Comparison of ENCODE assay signal across 8 mouse cellular contexts in the genomic region with DNA sequence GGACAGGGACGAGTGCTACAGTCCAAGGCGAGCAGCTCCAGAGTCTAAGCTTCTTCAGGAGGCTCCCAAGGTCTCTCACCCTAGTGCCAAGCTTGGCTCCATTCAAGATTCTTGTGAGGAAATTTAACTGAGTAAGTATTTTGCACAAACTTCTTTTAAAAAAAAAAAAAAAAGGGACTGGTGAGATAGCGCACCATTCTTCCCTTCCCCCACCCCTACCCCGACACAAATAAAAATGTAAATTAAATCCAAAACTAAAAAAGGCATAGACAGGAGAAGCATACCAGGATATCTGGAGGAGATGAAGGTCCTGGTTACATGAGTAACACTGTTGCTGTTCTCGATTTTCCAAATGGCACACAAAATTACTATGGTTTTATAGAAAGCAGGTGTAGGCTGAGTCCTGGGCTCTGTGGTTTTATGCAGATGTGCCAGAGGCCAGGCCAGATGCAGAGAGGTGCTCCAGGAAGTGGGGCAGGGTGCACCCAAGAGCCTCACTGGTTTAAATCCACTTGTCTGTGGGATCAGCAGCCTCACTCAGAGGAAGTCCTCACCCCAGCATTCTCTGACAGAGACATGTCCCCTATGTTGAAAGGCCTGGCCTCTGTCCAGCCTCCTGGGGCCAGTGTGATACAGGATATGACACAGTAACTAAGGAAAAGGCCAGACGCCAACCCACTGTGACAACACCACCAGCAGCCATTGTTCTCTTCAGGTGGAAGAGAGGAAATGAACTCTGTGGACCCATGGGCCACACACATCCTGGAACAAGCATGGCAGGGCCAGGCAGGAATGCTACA. TPM values are rescaled to one million over a fixed set of nuclear protein-coding genes. Genes with fewer than 3 reads are reported as not detected.
DNase-seq lines count a peak whose midpoint lies in the region; ATAC-seq and TF ChIP-seq lines count a peak whose summit lies in the region.

No protein-coding gene starts in this region.

- no peak overlapping the region for H3K9ac ChIP-seq in heart, embryonic 15.5 days
- H3K9ac ChIP-seq in midbrain, postnatal 0 days (replicated peaks; ENCODE audit: low read length, poor library complexity, severe bottlenecking): no peak overlapping the region

- peaks cover 49% of the 10 kb centered on the region for H3K4me1 ChIP-seq in bone marrow macrophage, adult 2 months (ENCODE audit: control insufficient read depth, insufficient read depth, low read length)
- H3K4me1 ChIP-seq in heart, embryonic 15.5 days (replicated peaks): peaks cover 56% of the 10 kb centered on the region
- H3K4me1 ChIP-seq in megakaryocyte, embryonic 14.5 days: peaks cover 76% of the 10 kb centered on the region
- 0 out of 2 replicates have a peak, but pooled peaks cover 6% of the 10 kb centered on the region for H3K4me1 ChIP-seq in midbrain, postnatal 0 days (ENCODE audit: insufficient read depth, low read length)

- no peaks in the 10 kb centered on the region for H3K27me3 ChIP-seq in heart, embryonic 15.5 days
- no peaks in the 10 kb centered on the region for H3K27me3 ChIP-seq in megakaryocyte, embryonic 14.5 days (replicated peaks)
- no peaks in the 10 kb centered on the region for H3K27me3 ChIP-seq in midbrain, postnatal 0 days (ENCODE audit: insufficient read depth, low read length)

- ATAC-seq in heart, embryonic 15.5 days (replicated peaks; ENCODE audit: insufficient number of reproducible peaks, insufficient read depth, low FRiP score, low read depth): no peak; the same call in 1 of the 2 replicates
- ATAC-seq in midbrain, postnatal 0 days (ENCODE audit: low FRiP score): no peak

- peak; percentile 31 to 50 for DNase-seq in spleen, postnatal 10 days (ENCODE audit: low spot score in 2 of 2)
- no peak for DNase-seq in spleen, postnatal 14 days (ENCODE audit: low spot score in 2 of 2)
- peak; percentile 89 to 92 for DNase-seq in kidney, postnatal 36 days
- peak; percentile 74 to 88 for DNase-seq in thymus, postnatal 36 days
- no peak for DNase-seq in midbrain, postnatal 0 days (ENCODE audit: low spot score)

- H3K9me3 ChIP-seq in heart, embryonic 15.5 days (replicated peaks): no peaks in the 10 kb centered on the region
- H3K9me3 ChIP-seq in megakaryocyte, embryonic 14.5 days: no peaks in the 10 kb centered on the region
- H3K9me3 ChIP-seq in midbrain, postnatal 0 days (ENCODE audit: low read length): no peaks in the 10 kb centered on the region

- no peak for TF ChIP-seq POLR2A in bone marrow macrophage, adult 2 months (IDR thresholded peaks at IDR 0.05; ENCODE audit: borderline replicate concordance, low read depth, low read length)

- no peak for TF ChIP-seq CTCF in bone marrow macrophage, adult 2 months (IDR thresholded peaks at IDR 0.05; ENCODE audit: low read depth, low read length)
- no peak for TF ChIP-seq CTCF in midbrain, postnatal 0 days (IDR thresholded peaks at IDR 0.05)

- H3K4me2 ChIP-seq in heart, embryonic 15.5 days: peak overlapping the region; percentile 13; the same call in 1 of the 2 replicates
- H3K4me2 ChIP-seq in midbrain, postnatal 0 days (ENCODE audit: low read depth, low read length, poor library complexity, severe bottlenecking): no peak overlapping the region

- no peak overlapping the region for H3K4me3 ChIP-seq in bone marrow macrophage, adult 2 months (ENCODE audit: insufficient read depth, low read length)
- no peak overlapping the region for H3K4me3 ChIP-seq in heart, embryonic 15.5 days
- H3K4me3 ChIP-seq in megakaryocyte, embryonic 14.5 days (replicated peaks): peak overlapping the region; percentile 71
- no peak overlapping the region for H3K4me3 ChIP-seq in midbrain, postnatal 0 days (ENCODE audit: low read depth, low read length)

- WGBS in heart, embryonic 15.5 days: 54% methylated on average over 6 of the region's 6 CpGs
- WGBS in midbrain, postnatal 0 days: 81% methylated on average over 6 of the region's 6 CpGs

- no peaks in the 10 kb centered on the region for H3K36me3 ChIP-seq in heart, embryonic 15.5 days
- H3K36me3 ChIP-seq in megakaryocyte, embryonic 14.5 days (replicated peaks; ENCODE audit: low read length): peaks cover 42% of the 10 kb centered on the region
- no peaks in the 10 kb centered on the region for H3K36me3 ChIP-seq in midbrain, postnatal 0 days (ENCODE audit: insufficient read depth, low read length)

- H3K27ac ChIP-seq in bone marrow macrophage, adult 2 months (ENCODE audit: insufficient read depth, low read depth, low read length): peak overlapping the region; percentile 65
- peak overlapping the region; percentile 83 for H3K27ac ChIP-seq in heart, embryonic 15.5 days
- H3K27ac ChIP-seq in midbrain, postnatal 0 days (ENCODE audit: low read depth, low read length): no peak overlapping the region

RNA-seq across cellular contexts. Expression of a gene that starts 5.0 kb away (rescaled TPM):
- 4.5 and 5.5 TPM in 2 replicates for polyA plus RNA-seq in bone marrow macrophage, adult 2 months (2012; ENCODE audit: insufficient read depth, insufficient read length, missing spikeins)
- 9.9 and 13.5 TPM in 2 replicates for polyA plus RNA-seq in heart, embryonic 15.5 days (2015; fragmentation: Nextera tagmentation; extraction: Ambion mirVana)
- 26.0 and 37.7 TPM in 2 replicates for polyA plus RNA-seq in megakaryocyte, embryonic 14.5 days (2012; ENCODE audit: insufficient read depth, low replicate concordance)
- 26.8 and 35.3 TPM in 2 replicates for total RNA-seq in midbrain, postnatal 0 days (2014; rRNA removed)
- 14.5 and 17.6 TPM in 2 replicates for polyA plus RNA-seq in midbrain, postnatal 0 days (2015; fragmentation: Nextera tagmentation; extraction: Ambion mirVana)

RNA-seq across cellular contexts. Expression of a gene that starts 23.2 kb away (rescaled TPM):
- 0.90 and 1.5 TPM in 2 replicates for polyA plus RNA-seq in bone marrow macrophage, adult 2 months (2012; ENCODE audit: insufficient read depth, insufficient read length, missing spikeins)
- 3.5 and 3.8 TPM in 2 replicates for polyA plus RNA-seq in heart, embryonic 15.5 days (2015; fragmentation: Nextera tagmentation; extraction: Ambion mirVana)
- polyA plus RNA-seq in megakaryocyte, embryonic 14.5 days (2012; ENCODE audit: insufficient read depth, low replicate concordance): 3.8 and 6.4 TPM in 2 replicates
- total RNA-seq in midbrain, postnatal 0 days (2014; rRNA removed): 4.0 and 5.4 TPM in 2 replicates
- 0.93 and 1.2 TPM in 2 replicates for polyA plus RNA-seq in midbrain, postnatal 0 days (2015; fragmentation: Nextera tagmentation; extraction: Ambion mirVana)

RNA-seq across cellular contexts. Expression of a gene that starts 37.9 kb away (rescaled TPM):
- polyA plus RNA-seq in bone marrow macrophage, adult 2 months (2012; ENCODE audit: insufficient read depth, insufficient read length, missing spikeins): not detected in 2 replicates
- 9.8 and 9.9 TPM in 2 replicates for polyA plus RNA-seq in heart, embryonic 15.5 days (2015; fragmentation: Nextera tagmentation; extraction: Ambion mirVana)
- 1.9 TPM in 1 of 2 replicates, not detected in the other for polyA plus RNA-seq in megakaryocyte, embryonic 14.5 days (2012; ENCODE audit: insufficient read depth, low replicate concordance)
- total RNA-seq in midbrain, postnatal 0 days (2014; rRNA removed): 3.0 and 3.1 TPM in 2 replicates
- 8.0 and 8.5 TPM in 2 replicates for polyA plus RNA-seq in midbrain, postnatal 0 days (2015; fragmentation: Nextera tagmentation; extraction: Ambion mirVana)

Comparison
In these comparisons a context has a peak if more than half of its experiments do, and no peak if none do; other contexts are left out.
1. DNase-seq: peak in spleen, postnatal 10 days (2 of 2), kidney, postnatal 36 days (2 of 2) and thymus, postnatal 36 days (2 of 2); none in spleen, postnatal 14 days (0 of 2) and midbrain, postnatal 0 days (single experiment).